Mouse (Mus musculus): ENCODE results near the gene Snx30.

DNA sequence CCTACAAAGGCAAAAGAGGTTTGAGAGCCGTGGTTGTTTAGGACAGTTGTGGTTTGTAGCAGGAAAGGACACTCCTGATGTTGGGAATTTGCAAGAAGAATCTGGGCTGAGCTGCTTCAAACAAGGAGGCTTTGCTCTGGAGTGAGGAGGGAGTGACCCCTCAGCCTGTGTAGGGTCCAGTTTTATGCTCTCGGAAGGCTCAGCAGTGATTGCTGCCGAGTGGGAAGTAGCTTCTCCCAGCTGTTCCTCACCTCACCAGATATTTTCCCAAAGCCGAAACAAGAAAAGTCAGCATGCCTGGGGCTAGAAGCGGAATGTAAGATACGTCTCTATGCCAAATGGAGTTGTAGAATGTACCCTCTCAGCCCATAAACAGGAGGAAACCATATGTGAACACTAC lies 96.2 kb downstream of the Snx30 start:
- no peak for TF ChIP-seq CTCF (IDR thresholded peaks at IDR 0.05; ENCODE audit: low read depth, low read length)
- no peak for TF ChIP-seq POLR2A (IDR thresholded peaks at IDR 0.05; ENCODE audit: extremely low read depth, insufficient read depth, low read length)

All from liver, adult 2 months (tissue).